Mouse (Mus musculus): ENCODE measurements at regions not wholly inside any gene's neighbourhood (a gene's known extent, or its start where the extent isn't known, plus 50 kb on each side); places are given as distances from the start of the nearest gene placed in this dataset.

DNA sequence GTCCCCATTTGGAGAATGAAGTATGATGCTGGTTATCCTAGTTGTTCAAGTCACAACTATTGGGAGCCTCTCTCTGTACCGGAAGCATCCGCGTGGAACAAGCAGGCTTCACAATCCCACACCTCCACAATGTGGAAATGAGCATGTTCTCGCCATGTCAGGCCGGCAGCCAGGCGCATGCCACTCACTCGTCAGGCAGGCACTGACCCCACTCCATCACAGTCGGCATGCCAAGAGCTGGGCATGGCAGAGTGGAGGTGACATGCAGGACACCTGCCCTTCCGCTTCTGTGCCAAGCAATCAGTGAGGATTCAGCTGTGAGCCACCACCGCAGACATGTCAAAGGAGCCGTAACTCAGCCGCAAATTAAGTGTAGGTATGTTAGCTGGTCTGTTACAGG, 103.7 kb upstream of the Noct start:
- TF ChIP-seq CTCF (IDR thresholded peaks at IDR 0.05; ENCODE audit: borderline replicate concordance, extremely low read depth, insufficient read depth, insufficient read length) = no peak
- TF ChIP-seq POLR2A (IDR thresholded peaks at IDR 0.05; ENCODE audit: borderline replicate concordance, extremely low read depth, insufficient read depth, insufficient read length, poor library complexity, severe bottlenecking) = no peak

Measured in brain, embryonic 14.5 days (tissue).